Mouse (Mus musculus): Measurements from ENCODE around the gene Phactr4. TPM values are rescaled to one million over a fixed set of nuclear protein-coding genes. Genes with fewer than 3 reads are reported as not detected.

Gene Phactr4
- total RNA-seq (2014; rRNA removed) (3.8 and 4.8 TPM in 2 replicates), polyA plus RNA-seq (2015; fragmentation: Nextera tagmentation; extraction: Ambion mirVana) (4.8 and 4.9 TPM in 2 replicates)

GRCm38 (mm10) chr4:132421923-132422782, at the start of gene Phactr4:
Gene Phactr4 (minus strand): TSS chr4:132422489.
- H3K4me3 ChIP-seq (ENCODE audit: low read depth, low read length) = peak within 1 kb of the TSS; percentile 90

GRCm38 (mm10) chr4:132469873-132470272, 47.6 kb upstream of the Phactr4 start:
- H3K27me3 ChIP-seq (ENCODE audit: insufficient read depth, low read length) = no peaks in the 10 kb centered on the region
- H3K27ac ChIP-seq (ENCODE audit: low read depth, low read length) = no peak overlapping the region
- WGBS = 29% methylated on average over 3 of the region's 3 CpGs
- H3K36me3 ChIP-seq (ENCODE audit: insufficient read depth, low read length) = no peaks in the 10 kb centered on the region
- H3K9ac ChIP-seq (replicated peaks; ENCODE audit: low read length, poor library complexity, severe bottlenecking) = no peak overlapping the region
- ATAC-seq (ENCODE audit: low FRiP score) (no peak), DNase-seq (ENCODE audit: low spot score) (no peak)
- no peak overlapping the region for H3K4me3 ChIP-seq (ENCODE audit: low read depth, low read length)
- H3K4me2 ChIP-seq (ENCODE audit: low read depth, low read length, poor library complexity, severe bottlenecking) = no peak overlapping the region
- H3K9me3 ChIP-seq (ENCODE audit: low read length) = no peaks in the 10 kb centered on the region
- H3K4me1 ChIP-seq (ENCODE audit: insufficient read depth, low read length) = no peaks in the 10 kb centered on the region
- TF ChIP-seq CTCF (IDR thresholded peaks at IDR 0.05) = no peak

More at GRCm38 (mm10) chr4:132421923-132422782, at the start of gene Phactr4:
- H3K9ac ChIP-seq (replicated peaks; ENCODE audit: low read length, poor library complexity, severe bottlenecking) = peak within 1 kb of the TSS; percentile 30
- DNase-seq (ENCODE audit: low spot score) (peak; percentile 97), ATAC-seq (ENCODE audit: low FRiP score) (peak; percentile 98)
- H3K4me1 ChIP-seq (ENCODE audit: insufficient read depth, low read length) = no peaks in the 10 kb centered on the region
- H3K4me2 ChIP-seq (ENCODE audit: low read depth, low read length, poor library complexity, severe bottlenecking) = peak within 1 kb of the TSS; percentile 60
- peak within 1 kb of the TSS; percentile 70 for H3K27ac ChIP-seq (ENCODE audit: low read depth, low read length)
- no peaks in the 10 kb centered on the region for H3K36me3 ChIP-seq (ENCODE audit: insufficient read depth, low read length)
- H3K9me3 ChIP-seq (ENCODE audit: low read length) = no peaks in the 10 kb centered on the region
- H3K27me3 ChIP-seq (ENCODE audit: insufficient read depth, low read length) = no peaks in the 10 kb centered on the region
- WGBS = under 1% methylated on average over 60 of the region's 73 CpGs
- TF ChIP-seq CTCF (IDR thresholded peaks at IDR 0.05) = no peak

DNA sequence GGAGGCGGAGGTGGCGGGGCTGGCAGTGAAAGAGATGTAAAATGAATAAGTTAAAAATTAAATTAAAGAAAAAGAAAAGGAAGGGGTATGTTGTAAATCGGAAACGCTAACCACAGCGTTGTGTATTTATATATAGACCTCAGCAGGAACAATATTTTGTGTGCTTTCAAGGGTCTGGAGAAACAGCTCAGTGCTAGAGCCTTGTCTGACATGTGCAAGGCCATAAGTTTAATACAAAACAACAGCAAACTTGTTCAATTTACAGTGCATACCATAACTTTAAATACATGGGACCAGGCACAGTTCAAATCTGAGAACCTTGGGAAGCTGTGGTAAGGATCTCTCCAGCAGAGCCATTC, 41.9 kb upstream of the Phactr4 start:
- H3K9me3 ChIP-seq (ENCODE audit: low read length) = no peaks in the 10 kb centered on the region
- no peak overlapping the region for H3K9ac ChIP-seq (replicated peaks; ENCODE audit: low read length, poor library complexity, severe bottlenecking)
- ATAC-seq (ENCODE audit: low FRiP score) (peak; percentile 38; the same call in 1 of the 2 replicates), DNase-seq (ENCODE audit: low spot score) (no peak)
- peak overlapping the region; percentile 72 for H3K4me3 ChIP-seq (ENCODE audit: low read depth, low read length)
- H3K27me3 ChIP-seq (ENCODE audit: insufficient read depth, low read length) = no peaks in the 10 kb centered on the region
- H3K36me3 ChIP-seq (ENCODE audit: insufficient read depth, low read length) = peaks cover 13% of the 10 kb centered on the region
- no peak for TF ChIP-seq CTCF (IDR thresholded peaks at IDR 0.05)
- peaks cover 7% of the 10 kb centered on the region; the same call in 1 of the 2 replicates for H3K4me1 ChIP-seq (ENCODE audit: insufficient read depth, low read length)
- no peak overlapping the region for H3K27ac ChIP-seq (ENCODE audit: low read depth, low read length)
- WGBS = 1% methylated on average over 5 of the region's 5 CpGs
- H3K4me2 ChIP-seq (ENCODE audit: low read depth, low read length, poor library complexity, severe bottlenecking) = peak overlapping the region; percentile 84

DNA sequence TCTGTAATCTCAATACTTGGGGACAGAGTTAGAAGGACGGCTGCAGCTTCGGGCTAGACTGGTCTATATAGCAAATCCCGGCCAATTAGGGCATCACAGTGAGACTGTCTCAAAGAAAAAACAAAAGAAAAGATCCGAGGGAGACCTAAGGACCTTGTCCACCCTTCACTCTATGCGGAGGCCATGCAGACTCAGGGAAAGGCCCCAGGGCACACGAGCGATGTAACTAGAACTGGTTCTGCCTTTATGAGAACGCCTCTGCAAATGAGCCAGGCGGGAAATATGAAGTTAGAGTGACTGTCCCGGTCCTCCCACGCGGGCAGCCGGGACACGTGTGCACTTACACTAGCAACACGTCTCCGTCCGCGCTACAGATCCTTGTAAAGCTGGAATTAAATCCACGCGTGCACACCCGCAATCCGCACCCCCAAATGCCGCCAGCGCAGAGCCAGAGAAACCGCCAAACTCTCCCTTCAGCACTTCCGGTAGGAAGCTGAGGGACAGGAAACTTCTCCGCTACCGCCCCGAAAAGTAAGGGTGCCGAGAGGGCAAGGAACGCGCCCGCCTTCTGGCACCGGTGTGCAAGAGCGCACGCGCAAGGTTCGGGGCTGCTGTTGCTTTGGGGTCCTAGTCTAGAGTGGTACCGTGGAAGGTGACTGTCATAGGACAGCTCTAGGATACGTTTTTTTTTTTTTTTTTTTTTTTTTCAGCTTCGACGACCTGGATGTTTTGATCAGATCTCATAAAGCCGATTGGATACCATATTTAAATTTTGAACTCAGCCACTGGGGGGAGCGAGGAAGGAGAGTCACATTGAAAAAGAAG, 41.4 kb upstream of the Phactr4 start, which contains the start of gene Med18:
TSS of gene Med18 (minus strand) at position 492 of the 825 bp plus-strand sequence.
- WGBS = under 1% methylated on average over 44 of the region's 44 CpGs
- Histone ChIP-seq H3K4me3 (ENCODE audit: low read depth, low read length) (peak within 1 kb of the TSS; percentile 72), H3K4me1 (ENCODE audit: insufficient read depth, low read length) (peaks cover 7% of the 10 kb centered on the region; the same call in 1 of the 2 replicates), H3K27ac (ENCODE audit: low read depth, low read length) (peak within 1 kb of the TSS; percentile 48), H3K9me3 (ENCODE audit: low read length) (no peaks in the 10 kb centered on the region), H3K4me2 (ENCODE audit: low read depth, low read length, poor library complexity, severe bottlenecking) (peak within 1 kb of the TSS; percentile 84), H3K36me3 (ENCODE audit: insufficient read depth, low read length) (peaks cover 15% of the 10 kb centered on the region), H3K9ac (replicated peaks; ENCODE audit: low read length, poor library complexity, severe bottlenecking) (peak within 1 kb of the TSS; percentile 75), H3K27me3 (ENCODE audit: insufficient read depth, low read length) (no peaks in the 10 kb centered on the region)
- peak; percentile 68 for TF ChIP-seq CTCF (IDR thresholded peaks at IDR 0.05)
- peak; percentile 97 for DNase-seq (ENCODE audit: low spot score)
- ATAC-seq (ENCODE audit: low FRiP score) = peak; percentile 94

DNA sequence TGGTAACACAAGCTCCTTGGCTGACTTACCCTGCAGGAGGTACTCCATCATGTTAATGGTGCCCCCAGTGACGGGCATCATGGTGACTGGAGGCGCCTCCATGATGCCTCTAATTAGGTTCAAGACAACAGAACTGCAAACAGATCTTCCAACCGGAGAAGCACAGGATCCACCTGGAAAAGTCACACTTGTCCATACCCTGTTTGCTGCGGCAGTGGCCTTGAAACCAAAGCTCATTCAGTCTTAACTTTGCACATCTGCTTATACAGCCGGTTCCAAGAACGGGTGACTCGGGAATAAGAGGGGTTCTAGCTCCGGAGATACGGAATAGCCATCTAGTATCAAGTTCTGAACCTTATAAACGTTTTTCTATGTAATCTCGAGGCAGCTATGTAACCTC, 40.5 kb upstream of the Phactr4 start:
- Histone ChIP-seq H3K27ac (ENCODE audit: low read depth, low read length) (no peak overlapping the region), H3K4me2 (ENCODE audit: low read depth, low read length, poor library complexity, severe bottlenecking) (peak overlapping the region; percentile 84), H3K9me3 (ENCODE audit: low read length) (no peaks in the 10 kb centered on the region), H3K9ac (replicated peaks; ENCODE audit: low read length, poor library complexity, severe bottlenecking) (peak overlapping the region; percentile 75), H3K4me1 (ENCODE audit: insufficient read depth, low read length) (peaks cover 7% of the 10 kb centered on the region; the same call in 1 of the 2 replicates), H3K36me3 (ENCODE audit: insufficient read depth, low read length) (peaks cover 20% of the 10 kb centered on the region), H3K27me3 (ENCODE audit: insufficient read depth, low read length) (no peaks in the 10 kb centered on the region), H3K4me3 (ENCODE audit: low read depth, low read length) (peak overlapping the region; percentile 72)
- ATAC-seq (ENCODE audit: low FRiP score) = no peak
- TF ChIP-seq CTCF (IDR thresholded peaks at IDR 0.05) = no peak
- DNase-seq (ENCODE audit: low spot score) = no peak
- 15% methylated on average over 11 of the region's 11 CpGs for WGBS
